Mouse (Mus musculus) liver, adult 2 months (tissue): Measurements from ENCODE around the gene Srsf2. TPM values are rescaled to one million over a fixed set of nuclear protein-coding genes. Genes with fewer than 3 reads are reported as not detected.
"Not testable (repeated sequence)": the region's sequence is repeated elsewhere in the genome, so short reads cannot be mapped to it uniquely, and the experiment has no call there.

Experiments used
- DNase-seq: peaks from one replicate; pipeline ENCODE4 v3.0.0-alpha.2; 2011; ENCODE audit warnings: low read depth, low spot score; ENCODE audit errors: extremely low read depth
- H3K27ac ChIP-seq: fragments of 200-500 bp; replicated peaks from 2 replicates; pipeline ENCODE4 v1.5.1; 2012; ENCODE audit warnings: low read depth, mild to moderate bottlenecking, control low read depth, inconsistent platforms, low read length; ENCODE audit not compliant: insufficient read depth
- H3K27me3 ChIP-seq: fragments of 200-500 bp; 2 replicates; pipeline ENCODE4 v1.6.1; 2012; ENCODE audit warnings: mild to moderate bottlenecking, moderate library complexity, low read length, inconsistent platforms; ENCODE audit not compliant: control insufficient read depth, insufficient read depth
- H3K36me3 ChIP-seq: fragments of 200-500 bp; 2 replicates; pipeline ENCODE4 v1.6.1; 2012; ENCODE audit warnings: low read length, inconsistent platforms; ENCODE audit not compliant: control insufficient read depth, insufficient read depth
- H3K4me1 ChIP-seq: fragments of 200-500 bp; 2 replicates; pipeline ENCODE4 v1.6.1; 2011; ENCODE audit warnings: low read length; ENCODE audit not compliant: control insufficient read depth, insufficient read depth
- H3K4me3 ChIP-seq: fragments of 200-500 bp; 2 replicates; pipeline ENCODE4 v1.5.1; 2011; ENCODE audit warnings: low read depth, mild to moderate bottlenecking, control low read depth, low read length, moderate library complexity; ENCODE audit not compliant: insufficient read depth
- H3K79me2 ChIP-seq: fragments of 200-500 bp; 2 replicates; pipeline ENCODE4 v1.6.1; 2012; ENCODE audit warnings: inconsistent platforms, mild to moderate bottlenecking, low read length, moderate library complexity; ENCODE audit not compliant: control insufficient read depth, insufficient read depth
- H3K9ac ChIP-seq: fragments of 200-500 bp; 2 replicates; pipeline ENCODE4 v1.6.1; 2012; ENCODE audit warnings: low read depth, mild to moderate bottlenecking, control low read depth, inconsistent platforms, low read length
- CTCF ChIP-seq: fragments of 200-500 bp; IDR thresholded peaks from 2 replicates; pipeline ENCODE4 v1.5.1; 2011; ENCODE audit warnings: low read depth, low read length, control low read depth
- POLR2A ChIP-seq: fragments of 200-500 bp; IDR thresholded peaks from 2 replicates; pipeline ENCODE4 v1.6.1; 2011; ENCODE audit warnings: low read length, control low read depth; ENCODE audit not compliant: insufficient read depth; ENCODE audit errors: extremely low read depth
- WGBS: fragments of 180-500 bp; shearing (Covaris S2); methylation state at CpG from one replicate; pipeline ENCODE4 v1.1.7; 2018; 5-methylcytosine and 5-hydroxymethylcytosine counted together
- polyA plus RNA-seq: library from polyadenylated mRNA; depleted of rRNA; stranded (reverse); fragments of >200 nt; gene quantifications from 2 replicates; pipeline ENCODE4 v1.2.3, GENCODE M21; 2012; rRNA removed
- total RNA-seq: library from RNA; depleted of rRNA; stranded (reverse); fragments of >200 nt; gene quantifications from 2 replicates; pipeline ENCODE4 v1.2.3, GENCODE M21; 2014; rRNA removed

Srsf2 gene
- 50.6 and 60.3 TPM in 2 replicates for total RNA-seq
- 206 and 250 TPM in 2 replicates for polyA plus RNA-seq

DNA sequence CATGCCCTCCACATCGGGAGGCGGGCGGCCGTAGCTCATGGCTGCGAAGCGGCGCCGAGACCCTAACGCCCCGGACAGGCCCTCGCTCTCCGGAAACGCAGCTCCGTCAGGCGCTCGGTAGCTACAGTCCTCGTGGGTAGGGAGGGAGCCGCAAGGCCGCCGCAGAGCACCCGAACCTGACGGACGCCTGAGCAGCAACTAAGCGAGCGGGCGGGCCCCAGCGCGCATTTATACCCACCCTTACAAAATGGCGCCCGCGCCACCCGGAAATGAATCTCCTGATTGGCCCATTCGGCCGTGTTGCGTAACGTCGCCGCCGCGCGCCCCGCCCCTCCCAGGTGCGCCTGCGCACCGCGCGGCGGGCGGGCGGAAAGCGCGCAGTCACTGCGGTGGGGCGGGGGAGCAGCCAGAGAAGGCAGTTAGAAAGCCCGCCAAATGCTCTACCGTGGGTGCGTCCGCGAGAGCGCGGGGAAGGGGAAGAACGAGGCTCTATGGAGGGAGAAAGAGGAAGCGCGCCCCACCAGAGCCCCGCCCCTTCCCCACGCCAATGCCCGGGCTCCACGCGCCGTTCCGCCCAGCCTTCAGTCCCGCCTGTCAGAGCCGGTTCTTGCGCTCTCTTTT is at the start of gene Srsf2:
TSS of gene Srsf2 (minus strand) at position 204 of the 621 bp plus-strand sequence.
- Histone ChIP-seq H3K36me3 (peaks cover 29% of the 10 kb centered on the region), H3K9ac (peak within 1 kb of the TSS; percentile 98), H3K79me2 (peaks cover 16% of the 10 kb centered on the region), H3K27me3 (no peaks in the 10 kb centered on the region), H3K4me3 (peak within 1 kb of the TSS; percentile 96), H3K27ac (peak within 1 kb of the TSS; percentile 96), H3K4me1 (peaks cover 11% of the 10 kb centered on the region)
- under 1% methylated on average over 74 of the region's 74 CpGs for WGBS
- TF ChIP-seq CTCF, result no peak
- peak; percentile 99 for TF ChIP-seq POLR2A
- DNase-seq, result peak; percentile 68

DNA sequence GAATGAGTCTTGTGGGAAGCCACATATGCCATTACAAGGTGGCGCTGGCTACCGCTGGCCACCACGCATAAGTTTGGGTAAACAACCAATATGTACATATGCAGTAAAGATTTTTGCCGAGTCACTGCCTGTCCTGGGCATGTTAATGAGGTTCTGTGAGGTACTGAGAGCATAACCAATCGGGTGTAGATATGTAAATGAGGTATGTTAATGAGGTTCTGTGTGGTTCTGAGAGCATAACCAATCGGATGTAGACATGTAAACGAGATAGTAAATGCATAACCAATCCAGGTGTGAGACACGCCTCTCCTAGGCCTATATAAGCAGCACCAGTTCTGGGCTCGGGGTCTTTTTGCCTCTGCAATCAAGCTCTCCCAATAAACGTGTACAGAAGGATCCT is 49.7 kb upstream of the Srsf2 start:
- not testable (repeated sequence) for H3K27ac ChIP-seq, H3K9ac ChIP-seq, H3K4me1 ChIP-seq, DNase-seq, H3K36me3 ChIP-seq, H3K79me2 ChIP-seq, H3K4me3 ChIP-seq, H3K27me3 ChIP-seq
- 87% methylated on average over 10 of the region's 10 CpGs for WGBS

DNA sequence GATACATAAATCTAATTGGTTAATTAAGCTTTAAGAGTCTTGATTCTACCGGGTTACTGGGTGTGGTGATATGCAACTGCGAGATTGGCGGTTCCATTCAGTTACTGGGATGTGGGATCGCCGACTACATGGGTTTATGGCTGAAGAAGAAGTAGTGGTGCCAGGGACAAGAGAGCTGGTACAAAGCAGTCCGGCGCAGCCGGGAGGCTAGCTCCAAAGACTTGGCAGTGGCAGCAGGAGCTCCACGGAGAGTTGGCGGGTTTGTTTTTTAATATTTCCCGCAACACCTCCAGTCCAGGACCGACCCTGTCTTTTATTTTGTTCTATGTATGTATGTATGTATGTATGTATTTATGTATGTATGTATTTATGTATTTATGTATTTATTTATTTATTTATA is 46.4 kb upstream of the Srsf2 start:
- no peak for DNase-seq
- Histone ChIP-seq H3K9ac (no peak overlapping the region), H3K4me1 (no peaks in the 10 kb centered on the region), H3K36me3 (no peaks in the 10 kb centered on the region), H3K27me3 (no peaks in the 10 kb centered on the region), H3K27ac (no peak overlapping the region), H3K4me3 (no peak overlapping the region), H3K79me2 (no peaks in the 10 kb centered on the region)
- TF ChIP-seq CTCF (no peak), POLR2A (no peak)
- 90% methylated on average over 12 of the region's 12 CpGs for WGBS

DNA sequence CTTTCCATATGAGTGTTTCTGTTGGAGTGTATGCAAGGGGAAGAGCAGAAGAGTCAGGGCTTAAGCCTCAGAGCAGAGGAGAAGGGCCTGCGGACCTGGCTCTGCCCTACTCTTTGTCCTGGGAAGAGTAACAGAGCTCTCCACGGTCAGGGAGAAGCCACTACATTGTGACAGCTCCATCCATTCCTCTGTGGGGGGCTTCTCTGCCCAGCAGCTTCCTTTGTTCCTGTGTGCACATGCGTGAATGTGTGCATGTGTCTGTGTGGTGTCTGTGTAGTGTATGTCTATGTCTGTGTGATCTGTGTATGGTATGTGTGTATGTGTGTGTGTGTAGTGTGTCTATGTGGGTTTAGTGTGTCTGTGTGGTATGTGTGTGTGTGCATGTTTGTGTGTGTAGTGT is 42.5 kb upstream of the Srsf2 start:
- TF ChIP-seq CTCF (no peak), POLR2A (no peak)
- H3K27me3 ChIP-seq, result no peaks in the 10 kb centered on the region
- no peaks in the 10 kb centered on the region for H3K79me2 ChIP-seq
- no peak overlapping the region for H3K4me3 ChIP-seq
- H3K27ac ChIP-seq, result no peak overlapping the region
- no peaks in the 10 kb centered on the region for H3K4me1 ChIP-seq
- DNase-seq, result no peak
- no peaks in the 10 kb centered on the region for H3K36me3 ChIP-seq
- 81% methylated on average over 3 of the region's 3 CpGs for WGBS
- H3K9ac ChIP-seq, result no peak overlapping the region

DNA sequence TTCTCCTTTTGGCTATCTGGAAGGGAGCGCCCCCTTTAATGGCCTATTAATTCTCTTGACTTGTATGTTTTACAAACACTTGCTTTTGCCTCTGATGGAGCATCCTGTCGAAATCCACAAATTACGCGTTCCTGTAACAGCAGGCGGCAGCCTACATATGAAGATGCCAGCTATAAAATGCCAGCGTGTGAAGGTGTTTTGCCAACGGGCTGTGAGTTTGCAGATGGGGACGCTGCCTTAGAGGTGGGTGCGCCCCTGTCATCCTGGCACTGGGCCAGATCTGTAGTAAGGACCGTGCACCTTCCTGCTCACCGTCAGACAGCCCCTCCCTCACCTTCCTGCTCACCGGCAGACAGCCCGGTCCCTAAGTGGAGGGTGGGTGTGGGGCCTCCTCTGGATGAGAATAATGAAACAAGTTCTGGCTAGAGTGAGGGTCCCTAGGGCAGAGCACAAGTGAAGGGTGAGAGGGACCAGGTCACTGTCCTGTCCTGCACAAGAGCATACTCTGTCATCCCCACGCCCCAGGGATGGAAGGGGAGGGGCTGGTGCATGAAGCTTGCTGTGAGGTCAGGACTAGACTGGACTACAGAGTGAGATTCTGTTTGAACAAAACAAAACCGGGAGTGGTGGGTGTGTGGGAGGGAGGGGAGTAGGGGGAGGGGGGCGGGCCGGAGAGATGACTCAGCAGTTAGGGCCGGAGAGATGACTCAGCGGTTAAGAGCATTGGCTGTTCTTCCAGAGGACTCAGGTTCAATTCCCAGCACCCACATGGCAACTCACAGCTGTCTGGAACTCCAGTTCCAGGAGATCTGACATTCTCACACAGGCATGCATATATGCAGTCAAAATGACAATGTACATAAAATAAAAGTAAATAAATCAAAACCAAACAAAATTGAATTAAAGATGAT is 40.9 kb upstream of the Srsf2 start:
- TF ChIP-seq POLR2A (no peak), CTCF (no peak)
- Histone ChIP-seq H3K27ac (no peak overlapping the region), H3K36me3 (no peaks in the 10 kb centered on the region), H3K9ac (no peak overlapping the region), H3K27me3 (no peaks in the 10 kb centered on the region), H3K79me2 (no peaks in the 10 kb centered on the region), H3K4me3 (no peak overlapping the region), H3K4me1 (no peaks in the 10 kb centered on the region)
- no peak for DNase-seq
- 65% methylated on average over 19 of the region's 19 CpGs for WGBS

DNA sequence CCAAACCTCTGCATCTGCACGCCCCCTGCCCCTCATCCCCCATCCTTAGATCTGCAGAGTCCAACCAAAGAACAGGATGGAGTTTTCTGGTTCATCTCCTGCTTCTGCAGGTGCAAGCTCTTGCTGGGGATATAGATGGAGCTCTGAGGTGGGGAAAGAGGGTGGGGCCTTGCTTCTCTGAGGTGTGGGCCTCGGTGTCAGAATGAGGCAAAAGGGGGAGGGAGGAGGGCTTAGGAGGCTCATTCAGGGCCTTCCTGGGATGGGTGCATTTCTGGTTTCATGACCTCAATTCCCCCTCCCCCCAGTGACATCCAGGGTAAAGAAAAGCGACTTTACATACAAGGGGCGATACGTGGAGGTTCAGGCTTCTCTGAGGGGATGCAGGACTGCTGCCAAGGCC is 34.2 kb upstream of the Srsf2 start:
- no peak overlapping the region for H3K27ac ChIP-seq
- 71% methylated on average over 5 of the region's 5 CpGs for WGBS
- H3K79me2 ChIP-seq, result no peaks in the 10 kb centered on the region
- no peak for DNase-seq
- TF ChIP-seq CTCF (no peak), POLR2A (no peak)
- no peaks in the 10 kb centered on the region for H3K27me3 ChIP-seq
- no peaks in the 10 kb centered on the region for H3K4me1 ChIP-seq
- H3K9ac ChIP-seq, result no peak overlapping the region
- H3K4me3 ChIP-seq, result no peak overlapping the region
- H3K36me3 ChIP-seq, result no peaks in the 10 kb centered on the region
